Comparison of ENCODE assay signal across 17 mouse cellular contexts in genomic region chr9:14158096-14158837, GRCm38 (mm10).
DNase-seq lines count a peak whose midpoint lies in the region; ATAC-seq lines count a peak whose summit lies in the region.
"Had no signal": no experiment of that assay in that cellular context is flagged by ENCODE, and none has a peak within 500 bp of the region (broad histone marks: within the 10 kb centered on the region; RNA-seq: fewer than 3 reads in every experiment).

No protein-coding gene starts in this region.

- no peak overlapping the region for H3K4me3 ChIP-seq in intestine, embryonic 15.5 days (replicated peaks)
- H3K4me3 ChIP-seq: forebrain, embryonic 12.5 days; midbrain, embryonic 13.5 days; neural tube, embryonic 15.5 days had no signal

- no peak overlapping the region for H3K4me2 ChIP-seq in intestine, embryonic 15.5 days (replicated peaks)
- H3K4me2 ChIP-seq: forebrain, embryonic 12.5 days; midbrain, embryonic 13.5 days; neural tube, embryonic 15.5 days had no signal

- peak; percentile 35 for DNase-seq in gastrocnemius, postnatal 25 days
- DNase-seq in gastrocnemius, adult 18-20 months (ENCODE audit: low spot score): no peak
- DNase-seq in ZHBTc4 (ENCODE audit: low read depth, low spot score): peak; percentile 37
- peak; percentile 53 to 86 for DNase-seq in kidney, postnatal 25 days
- no peak for DNase-seq in urinary bladder, postnatal 10 days (ENCODE audit: low spot score)
- no peak for DNase-seq in cerebellum, adult 9-11 months
- DNase-seq: adrenal gland, postnatal 36 days; cerebellum, adult 11-12 months; layer of hippocampus, postnatal 36 days; thymus, postnatal 14 days had no signal

- 44% methylated on average over 9 of the region's 9 CpGs for WGBS in intestine, embryonic 15.5 days

- no peak overlapping the region for H3K9ac ChIP-seq in intestine, embryonic 15.5 days
- H3K9ac ChIP-seq: forebrain, embryonic 12.5 days; liver, embryonic 14.5 days; midbrain, embryonic 13.5 days; neural tube, embryonic 15.5 days had no signal

- no peak overlapping the region for H3K27ac ChIP-seq in intestine, embryonic 15.5 days
- H3K27ac ChIP-seq: forebrain, embryonic 12.5 days; liver, embryonic 14.5 days; midbrain, embryonic 13.5 days; neural tube, embryonic 15.5 days had no signal

- H3K36me3 ChIP-seq in intestine, embryonic 15.5 days: no peaks in the 10 kb centered on the region
- H3K36me3 ChIP-seq: forebrain, embryonic 12.5 days; midbrain, embryonic 13.5 days; neural tube, embryonic 15.5 days had no signal

- no peaks in the 10 kb centered on the region for H3K27me3 ChIP-seq in intestine, embryonic 15.5 days (replicated peaks)
- H3K27me3 ChIP-seq: forebrain, embryonic 12.5 days; midbrain, embryonic 13.5 days; neural tube, embryonic 15.5 days had no signal

- peak; percentile 84 for ATAC-seq in intestine, embryonic 15.5 days
- ATAC-seq in CD4-positive, CD25-positive, alpha-beta regulatory T cell, adult 4 months: no peak
- ATAC-seq: hindbrain, embryonic 16.5 days; midbrain, embryonic 13.5 days had no signal

- H3K4me1 ChIP-seq in intestine, embryonic 15.5 days (replicated peaks): no peaks in the 10 kb centered on the region
- H3K4me1 ChIP-seq: forebrain, embryonic 12.5 days; midbrain, embryonic 13.5 days; neural tube, embryonic 15.5 days had no signal

- H3K9me3 ChIP-seq in intestine, embryonic 15.5 days: no peaks in the 10 kb centered on the region
- H3K9me3 ChIP-seq: forebrain, embryonic 12.5 days; midbrain, embryonic 13.5 days; neural tube, embryonic 15.5 days had no signal

Comparison
In these comparisons a context has a peak if more than half of its experiments do, and no peak if none do; other contexts are left out.
1. DNase-seq: peak in gastrocnemius, postnatal 25 days (single experiment), ZHBTc4 (single experiment) and kidney, postnatal 25 days (2 of 2); none in gastrocnemius, adult 18-20 months (single experiment), urinary bladder, postnatal 10 days (single experiment) and cerebellum, adult 9-11 months (single experiment).